Mouse (Mus musculus): ENCODE results near the gene Plvap. TPM values are rescaled to one million over a fixed set of nuclear protein-coding genes. Genes with fewer than 3 reads are reported as not detected.

The Plvap gene
- total and polyA plus RNA-seq, 3 experiments: 11.7 to 20.4 TPM; not detected in 1

GRCm38 (mm10) chr8:71509316-71509715 lies 2.2 kb downstream of the Plvap start:
- Histone ChIP-seq H3K9ac (ENCODE audit: control insufficient read depth, low read depth, low read length, poor library complexity, severe bottlenecking) (no peak overlapping the region), H3K27ac (ENCODE audit: control insufficient read depth, low read depth, low read length) (no peak overlapping the region), H3K9me3 (replicated peaks; ENCODE audit: insufficient read depth, low read length) (no peaks in the 10 kb centered on the region), H3K27me3 (ENCODE audit: control insufficient read depth in 1 of 2, insufficient read depth in 2 of 2, low read length in 2 of 2) (no peaks in the 10 kb centered on the region), H3K4me3 (ENCODE audit: control insufficient read depth in 1 of 2, insufficient read depth in 1 of 2, low read depth in 2 of 2, low read length in 2 of 2) (no peak overlapping the region), H3K36me3 (ENCODE audit: control insufficient read depth in 1 of 2, insufficient read depth in 2 of 2, low read length in 2 of 2) (peaks cover 0 to 3% of the 10 kb centered on the region in 2 experiments; a peak in 1 of 4 replicates), H3K79me2 (ENCODE audit: control insufficient read depth, insufficient read depth, low read length, poor library complexity) (peaks cover 3% of the 10 kb centered on the region), H3K4me1 (ENCODE audit: control insufficient read depth in 1 of 2, insufficient read depth in 2 of 2, low read length in 2 of 2) (peaks cover 2 to 19% of the 10 kb centered on the region in 2 experiments; a peak in 3 of 4 replicates)
- no peak for DNase-seq (ENCODE audit: low read depth, low spot score)
- TF ChIP-seq ELF1 (IDR thresholded peaks at IDR 0.05; ENCODE audit: low read depth, low read length): no peak
- no peak for TF ChIP-seq GATA1 (IDR thresholded peaks at IDR 0.05; ENCODE audit: low read depth, low read length)
- TF ChIP-seq MEF2A (IDR thresholded peaks at IDR 0.05; ENCODE audit: extremely low read depth, insufficient replicate concordance, low read depth, low read length, poor library complexity, severe bottlenecking): no peak
- TF ChIP-seq ZMIZ1 (IDR thresholded peaks at IDR 0.05; ENCODE audit: low read depth, low read length): no peak
- no peak for TF ChIP-seq POLR2AphosphoS5 (IDR thresholded peaks at IDR 0.05; ENCODE audit: borderline replicate concordance, low read depth, low read length)
- TF ChIP-seq SMC3 (IDR thresholded peaks at IDR 0.05; ENCODE audit: low read depth, low read length): no peak

GRCm38 (mm10) chr8:71507589-71508104 lies 3.9 kb downstream of the Plvap start:
- no peak overlapping the region for H3K27ac ChIP-seq (ENCODE audit: control insufficient read depth, low read depth, low read length)
- no peaks in the 10 kb centered on the region for H3K9me3 ChIP-seq (replicated peaks; ENCODE audit: insufficient read depth, low read length)
- H3K4me1 ChIP-seq (ENCODE audit: control insufficient read depth in 1 of 2, insufficient read depth in 2 of 2, low read length in 2 of 2): peaks cover 2 to 15% of the 10 kb centered on the region in 2 experiments; a peak in 3 of 4 replicates
- no peaks in the 10 kb centered on the region for H3K27me3 ChIP-seq (ENCODE audit: control insufficient read depth in 1 of 2, insufficient read depth in 2 of 2, low read length in 2 of 2)
- H3K79me2 ChIP-seq (ENCODE audit: control insufficient read depth, insufficient read depth, low read length, poor library complexity): peaks cover 3% of the 10 kb centered on the region
- H3K36me3 ChIP-seq (ENCODE audit: control insufficient read depth in 1 of 2, insufficient read depth in 2 of 2, low read length in 2 of 2): peaks cover 0 to 2% of the 10 kb centered on the region in 2 experiments; a peak in 1 of 4 replicates
- no peak overlapping the region for H3K4me3 ChIP-seq (ENCODE audit: control insufficient read depth in 1 of 2, insufficient read depth in 1 of 2, low read depth in 2 of 2, low read length in 2 of 2)
- H3K9ac ChIP-seq (ENCODE audit: control insufficient read depth, low read depth, low read length, poor library complexity, severe bottlenecking): no peak overlapping the region
- TF ChIP-seq JUND (IDR thresholded peaks at IDR 0.05; ENCODE audit: low read depth, low read length) (no peak), E2F4 (IDR thresholded peaks at IDR 0.05; ENCODE audit: borderline replicate concordance, low read depth, low read length) (no peak), POLR2A (IDR thresholded peaks at IDR 0.05; ENCODE audit: control insufficient read depth in 1 of 2, insufficient read depth in 1 of 2, low read depth in 1 of 2, low read length in 2 of 2, poor library complexity in 1 of 2) (no peak), MAX (IDR thresholded peaks at IDR 0.05; ENCODE audit: low read length) (no peak), SIN3A (IDR thresholded peaks at IDR 0.05; ENCODE audit: low read length) (no peak), RAD21 (IDR thresholded peaks at IDR 0.05; ENCODE audit: low read depth, low read length) (no peak), ETS1 (IDR thresholded peaks at IDR 0.05; ENCODE audit: low read depth, low read length) (no peak), CHD2 (IDR thresholded peaks at IDR 0.05; ENCODE audit: low read length) (no peak), USF1 (IDR thresholded peaks at IDR 0.05; ENCODE audit: low read depth, low read length) (no peak), TBP (IDR thresholded peaks at IDR 0.05; ENCODE audit: low read depth, low read length) (no peak), ZMIZ1 (IDR thresholded peaks at IDR 0.05; ENCODE audit: low read depth, low read length) (no peak), SMC3 (IDR thresholded peaks at IDR 0.05; ENCODE audit: low read depth, low read length) (no peak), GABPA (IDR thresholded peaks at IDR 0.05; ENCODE audit: low read depth, low read length) (no peak), ELF1 (IDR thresholded peaks at IDR 0.05; ENCODE audit: low read depth, low read length) (no peak), ZC3H11A (IDR thresholded peaks at IDR 0.05; ENCODE audit: low read depth, low read length) (no peak), MXI1 (IDR thresholded peaks at IDR 0.05; ENCODE audit: low read depth, low read length) (no peak), POLR2AphosphoS2 (IDR thresholded peaks at IDR 0.05; ENCODE audit: low read length) (no peak), MYB (IDR thresholded peaks at IDR 0.05; ENCODE audit: low read depth, low read length) (no peak), MAZ (IDR thresholded peaks at IDR 0.05; ENCODE audit: low read depth, low read length) (no peak)
- no peak for DNase-seq (ENCODE audit: low read depth, low spot score)

Data from MEL (cell line).